Mouse (Mus musculus) midbrain, postnatal 0 days (tissue): ENCODE measurements around the gene Taf9b. TPM values are rescaled to one million over a fixed set of nuclear protein-coding genes. Genes with fewer than 3 reads are reported as not detected.
A peak's percentile ranks its signal among the peaks of the same experiment; 100 is the strongest.
"Not testable (repeated sequence)": the region's sequence is repeated elsewhere in the genome, so short reads cannot be mapped to it uniquely, and the experiment has no call there.

Source experiments
- ATAC-seq: fragments of 200-750 bp; cut with Nextera tagmentation; 2 replicates; pipeline ENCODE4 v1.8.0; 2017; ENCODE audit warnings: moderate number of reproducible peaks, mild to moderate bottlenecking, moderate TSS enrichment, moderate library complexity; ENCODE audit not compliant: low FRiP score
- DNase-seq: peaks from one replicate; pipeline ENCODE4 v3.0.0-alpha.2; 2015; ENCODE audit warnings: low spot score
- H3K27ac ChIP-seq: fragments of 300-500 bp; sonication (generic); 2 replicates; pipeline ENCODE4 v1.5.1; 2014; ENCODE audit warnings: low read depth, mild to moderate bottlenecking, low read length, mixed read lengths
- H3K27me3 ChIP-seq: fragments of 300-500 bp; sonication (generic); 2 replicates; pipeline ENCODE4 v1.6.1; 2014; ENCODE audit warnings: low read length, control low read depth, mixed read lengths; ENCODE audit not compliant: insufficient read depth
- H3K36me3 ChIP-seq: fragments of 300-500 bp; sonication (generic); 2 replicates; pipeline ENCODE4 v1.6.1; 2014; ENCODE audit warnings: low read length, control low read depth, mixed read lengths; ENCODE audit not compliant: insufficient read depth
- H3K4me1 ChIP-seq: fragments of 300-500 bp; sonication (generic); 2 replicates; pipeline ENCODE4 v1.6.1; 2014; ENCODE audit warnings: mild to moderate bottlenecking, control low read depth, antibody characterized with exemption, low read length, mixed read lengths; ENCODE audit not compliant: insufficient read depth
- H3K4me2 ChIP-seq: fragments of 300-500 bp; sonication (generic); 2 replicates; pipeline ENCODE4 v1.6.1; 2014; ENCODE audit warnings: low read depth, mild to moderate bottlenecking, low read length, mixed read lengths; ENCODE audit not compliant: poor library complexity, severe bottlenecking
- H3K4me3 ChIP-seq: fragments of 300-500 bp; sonication (generic); 2 replicates; pipeline ENCODE4 v1.5.1; 2014; ENCODE audit warnings: low read depth, mild to moderate bottlenecking, low read length, moderate library complexity
- H3K9ac ChIP-seq: fragments of 300-500 bp; sonication (generic); replicated peaks from 2 replicates; pipeline ENCODE4 v1.6.1; 2014; ENCODE audit warnings: mild to moderate bottlenecking, low read length, moderate library complexity, mixed read lengths; ENCODE audit not compliant: poor library complexity, severe bottlenecking
- H3K9me3 ChIP-seq: fragments of 300-500 bp; sonication (generic); 2 replicates; pipeline ENCODE4 v1.6.1; 2016; ENCODE audit warnings: low read length, control low read depth
- CTCF ChIP-seq: IDR thresholded peaks from 2 replicates; pipeline ENCODE4 v1.5.1; 2016; ENCODE audit warnings: antibody characterized with exemption, mild to moderate bottlenecking
- WGBS: fragments of 180-500 bp; shearing (Covaris S2); extraction: QIAGEN DNeasy Blood & Tissue Kit; methylation state at CpG from one replicate; pipeline ENCODE4 v1.1.7; 2014; 5-methylcytosine and 5-hydroxymethylcytosine counted together
- polyA plus RNA-seq: library from polyadenylated mRNA; unstranded; fragments of >200 nt; fragmentation: Nextera tagmentation; extraction: Ambion mirVana; gene quantifications from 2 replicates; pipeline ENCODE4 v1.2.1, GENCODE M21; 2015
- total RNA-seq: library from RNA; depleted of rRNA; stranded (reverse); fragments of >200 nt; gene quantifications from 2 replicates; pipeline ENCODE4 v1.2.3, GENCODE M21; 2014; rRNA removed

The Taf9b gene
- total RNA-seq = 17.5 and 23.2 TPM in 2 replicates
- polyA plus RNA-seq = 23.1 and 24.5 TPM in 2 replicates

GRCm38 (mm10) chrX:106221058-106221457 is at the start of gene Taf9b:
Taf9b (minus strand) TSS chrX:106221158.
- Histone ChIP-seq H3K4me2 (peak within 1 kb of the TSS; percentile 43), H3K4me1 (no peaks in the 10 kb centered on the region), H3K9ac (no peak within 1 kb of the TSS), H3K27ac (peak within 1 kb of the TSS; percentile 90; the same call in 1 of the 2 replicates), H3K27me3 (no peaks in the 10 kb centered on the region), H3K9me3 (no peaks in the 10 kb centered on the region), H3K4me3 (peak within 1 kb of the TSS; percentile 54), H3K36me3 (no peaks in the 10 kb centered on the region)
- no peak for TF ChIP-seq CTCF
- WGBS = 89% methylated on average over 25 of the region's 25 CpGs
- DNase-seq (no peak), ATAC-seq (no peak)

- no peak for DNase-seq
- Histone ChIP-seq H3K27ac (no peak within 1 kb of the TSS), H3K9ac (no peak within 1 kb of the TSS), H3K36me3 (no peaks in the 10 kb centered on the region), H3K27me3 (no peaks in the 10 kb centered on the region), H3K4me1 (no peaks in the 10 kb centered on the region), H3K9me3 (no peaks in the 10 kb centered on the region), H3K4me3 (no peak within 1 kb of the TSS), H3K4me2 (no peak within 1 kb of the TSS)
- TF ChIP-seq CTCF = no peak
- ATAC-seq = no peak
- WGBS = 88% methylated on average over 4 of the region's 4 CpGs
These were observed 34.3 kb upstream of the Taf9b start, which contains the start of gene Fnd3c2 for GRCm38 (mm10) chrX:106255276-106255675. Fnd3c2 (minus strand) TSS chrX:106255376.

GRCm38 (mm10) chrX:106219171-106220032 is 1.6 kb downstream of the Taf9b start:
- H3K4me3 ChIP-seq = peak overlapping the region; percentile 54
- no peaks in the 10 kb centered on the region for H3K9me3 ChIP-seq
- WGBS = 25% methylated on average over 57 of the region's 60 CpGs
- H3K36me3 ChIP-seq = no peaks in the 10 kb centered on the region
- ATAC-seq (peak; percentile 95), DNase-seq (peak; percentile 82)
- H3K27me3 ChIP-seq = no peaks in the 10 kb centered on the region
- H3K4me1 ChIP-seq = no peaks in the 10 kb centered on the region
- peak; percentile 44 for TF ChIP-seq CTCF
- peak overlapping the region; percentile 90 for H3K27ac ChIP-seq
- peak overlapping the region; percentile 43 for H3K4me2 ChIP-seq
- peak overlapping the region; percentile 90 for H3K9ac ChIP-seq

DNA sequence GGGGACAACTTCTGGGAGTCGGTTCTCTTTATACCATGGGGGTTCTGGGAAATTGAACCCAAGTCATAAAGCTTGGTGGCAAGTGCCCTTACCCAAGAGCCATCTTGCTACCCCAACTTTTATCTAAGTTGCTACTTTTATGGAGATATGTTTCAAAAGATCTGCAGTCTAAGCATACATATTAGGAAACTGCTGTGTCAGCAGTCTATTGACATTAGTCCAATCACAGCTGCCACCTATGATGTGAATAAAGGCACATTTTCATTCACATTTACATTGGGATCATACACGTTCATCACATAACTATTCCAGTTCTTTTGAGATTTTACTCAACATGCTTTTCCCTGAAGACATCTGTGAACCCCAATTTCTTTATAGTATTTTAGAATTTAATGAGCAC is 11.9 kb downstream of the Taf9b start:
- Histone ChIP-seq H3K4me2 (no peak overlapping the region), H3K27ac (no peak overlapping the region), H3K4me1 (no peaks in the 10 kb centered on the region), H3K9me3 (no peaks in the 10 kb centered on the region), H3K27me3 (no peaks in the 10 kb centered on the region), H3K36me3 (no peaks in the 10 kb centered on the region; the same call in 1 of the 2 replicates), H3K9ac (no peak overlapping the region), H3K4me3 (no peak overlapping the region)
- DNase-seq = no peak
- WGBS = 85% methylated on average over 2 of the region's 2 CpGs
- ATAC-seq = no peak
- no peak for TF ChIP-seq CTCF

DNA sequence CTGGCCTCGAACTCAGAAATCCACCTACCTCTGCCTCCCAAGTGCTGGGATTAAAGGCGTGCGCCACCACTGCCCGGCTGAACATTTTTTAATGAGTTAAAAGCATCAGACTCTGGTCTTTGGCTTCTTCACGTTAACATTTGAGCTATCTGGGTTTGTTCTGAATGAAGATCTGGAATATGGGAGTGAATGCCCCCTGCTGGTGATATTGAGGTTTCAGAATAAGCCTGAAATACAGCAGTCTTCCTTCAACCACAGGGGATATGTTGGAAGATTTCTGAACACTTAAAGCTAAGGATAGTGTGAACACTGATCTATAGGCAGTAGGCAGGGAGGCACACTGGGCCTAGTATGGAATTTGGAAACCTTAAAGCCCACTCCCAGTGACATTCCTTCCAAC is 22.1 kb downstream of the Taf9b start:
- ATAC-seq = no peak
- Histone ChIP-seq H3K4me1 (no peaks in the 10 kb centered on the region), H3K9me3 (no peaks in the 10 kb centered on the region), H3K9ac (no peak overlapping the region), H3K4me2 (no peak overlapping the region), H3K36me3 (peaks cover 12% of the 10 kb centered on the region), H3K4me3 (no peak overlapping the region), H3K27me3 (no peaks in the 10 kb centered on the region), H3K27ac (no peak overlapping the region)
- WGBS = 80% methylated on average over 5 of the region's 5 CpGs
- no peak for DNase-seq
- TF ChIP-seq CTCF = peak; percentile 51

DNA sequence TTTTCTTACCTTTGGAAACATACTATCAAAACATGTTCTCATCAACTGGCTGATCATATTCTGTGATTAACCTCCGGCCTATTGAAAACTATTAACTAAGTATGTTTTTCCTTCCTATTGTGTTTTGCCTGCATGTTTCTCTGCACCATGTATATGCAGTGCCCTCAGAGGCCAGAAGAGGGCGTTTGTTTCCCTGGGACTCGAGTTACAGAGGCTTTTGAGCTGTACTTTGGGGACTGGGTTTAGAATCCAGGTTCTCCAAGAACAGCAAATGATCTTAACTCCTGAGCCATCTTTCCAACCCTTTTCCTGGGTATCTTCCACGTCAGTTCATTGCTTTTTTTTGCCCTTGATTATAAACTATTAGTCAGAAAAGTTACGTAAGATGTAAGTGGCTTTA is 23.6 kb downstream of the Taf9b start:
- Histone ChIP-seq H3K27me3 (no peaks in the 10 kb centered on the region), H3K4me3 (no peak overlapping the region), H3K9me3 (no peaks in the 10 kb centered on the region), H3K27ac (no peak overlapping the region), H3K9ac (no peak overlapping the region), H3K36me3 (peaks cover 10% of the 10 kb centered on the region), H3K4me1 (no peaks in the 10 kb centered on the region), H3K4me2 (no peak overlapping the region)
- no peak for DNase-seq
- ATAC-seq = no peak
- WGBS = 69% methylated on average over 5 of the region's 5 CpGs
- peak; percentile 54 for TF ChIP-seq CTCF

DNA sequence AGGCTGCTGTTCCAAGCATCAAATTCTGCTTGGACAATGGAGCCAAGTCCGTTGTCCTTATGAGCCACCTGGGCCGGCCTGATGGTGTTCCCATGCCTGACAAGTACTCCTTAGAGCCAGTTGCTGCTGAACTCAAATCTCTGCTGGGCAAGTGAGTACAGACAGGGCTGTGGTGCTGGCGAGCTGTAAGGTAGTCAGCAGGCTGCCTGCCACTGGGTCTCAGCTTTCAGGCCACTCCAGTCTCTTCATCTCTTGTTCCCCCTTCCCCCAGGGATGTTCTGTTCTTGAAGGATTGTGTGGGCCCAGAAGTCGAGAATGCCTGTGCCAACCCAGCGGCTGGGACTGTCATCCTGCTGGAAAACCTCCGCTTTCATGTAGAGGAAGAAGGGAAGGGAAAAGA is 26.6 kb downstream of the Taf9b start:
- not testable (repeated sequence) for ATAC-seq

More for the DNA sequence above, 26.6 kb downstream of the Taf9b start:
- H3K9ac ChIP-seq, H3K36me3 ChIP-seq, H3K4me2 ChIP-seq, H3K4me1 ChIP-seq, H3K27ac ChIP-seq, H3K4me3 ChIP-seq, DNase-seq, H3K9me3 ChIP-seq, H3K27me3 ChIP-seq: not testable (repeated sequence)
- WGBS = 83% methylated on average over 6 of the region's 6 CpGs
